Mouse (Mus musculus) intestine, embryonic 15.5 days (tissue): ENCODE data around the gene Rnf19b. TPM values are rescaled to one million over a fixed set of nuclear protein-coding genes. Genes with fewer than 3 reads are reported as not detected.

Experiments
- ATAC-seq: fragments of 200-750 bp; cut with Nextera tagmentation; 2 replicates; pipeline ENCODE4 v1.8.0; 2017; ENCODE audit warnings: moderate TSS enrichment, moderate library complexity
- H3K27ac ChIP-seq: fragments of 300-500 bp; sonication (generic); 2 replicates; pipeline ENCODE4 v1.5.1; 2015; ENCODE audit warnings: mild to moderate bottlenecking, inconsistent platforms
- H3K27me3 ChIP-seq: fragments of 300-500 bp; sonication (generic); replicated peaks from 2 replicates; pipeline ENCODE4 v1.6.1; 2015; ENCODE audit warnings: inconsistent platforms
- H3K36me3 ChIP-seq: fragments of 300-500 bp; sonication (generic); 2 replicates; pipeline ENCODE4 v1.6.1; 2015; ENCODE audit warnings: inconsistent platforms
- H3K4me1 ChIP-seq: fragments of 300-500 bp; sonication (generic); replicated peaks from 2 replicates; pipeline ENCODE4 v1.6.1; 2015; ENCODE audit warnings: inconsistent platforms
- H3K4me2 ChIP-seq: fragments of 300-500 bp; sonication (generic); replicated peaks from 2 replicates; pipeline ENCODE4 v1.6.1; 2015; ENCODE audit warnings: mild to moderate bottlenecking, inconsistent platforms
- H3K4me3 ChIP-seq: fragments of 300-500 bp; sonication (generic); replicated peaks from 2 replicates; pipeline ENCODE4 v1.5.1; 2015; ENCODE audit warnings: inconsistent platforms
- H3K9ac ChIP-seq: fragments of 300-500 bp; sonication (generic); 2 replicates; pipeline ENCODE4 v1.6.1; 2015; ENCODE audit warnings: inconsistent platforms
- H3K9me3 ChIP-seq: fragments of 300-500 bp; sonication (generic); 2 replicates; pipeline ENCODE4 v1.6.1; 2016; ENCODE audit warnings: inconsistent platforms
- WGBS: fragments of 180-500 bp; shearing (Covaris S2); methylation state at CpG from one replicate; pipeline ENCODE4 v1.1.7; 2015; 5-methylcytosine and 5-hydroxymethylcytosine counted together
- polyA plus RNA-seq: library from polyadenylated mRNA; unstranded; fragments of >200 nt; fragmentation: Nextera tagmentation; extraction: Ambion mirVana; gene quantifications from 2 replicates; pipeline ENCODE4 v1.2.1, GENCODE M21; 2015

Gene Rnf19b
- polyA plus RNA-seq, 1 experiment from 2014 or later: 7.0 TPM

DNA sequence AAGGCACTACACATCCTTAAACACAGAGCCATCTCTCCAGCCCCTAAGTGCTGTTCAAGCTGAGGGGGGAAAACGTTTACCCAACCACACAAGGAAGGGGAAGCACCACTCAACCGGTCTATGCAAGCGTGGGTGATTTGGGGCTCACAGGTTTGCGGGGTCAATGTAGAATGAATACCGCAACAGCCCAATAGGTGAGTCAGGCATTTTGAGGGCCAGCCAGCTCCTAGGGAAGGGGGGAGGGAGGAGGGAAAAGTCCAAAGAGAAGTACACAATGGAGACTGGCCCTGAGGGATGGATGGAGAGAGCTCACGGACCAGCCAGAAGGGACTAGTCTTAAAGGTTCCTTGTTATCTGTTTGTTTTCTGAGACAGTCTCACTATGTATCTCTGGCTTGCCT lies 34.2 kb upstream of the Rnf19b start:
- no peaks in the 10 kb centered on the region for H3K9me3 ChIP-seq
- H3K36me3 ChIP-seq: no peaks in the 10 kb centered on the region
- WGBS: 80% methylated on average over 6 of the region's 6 CpGs
- H3K4me2 ChIP-seq: no peak overlapping the region
- no peak overlapping the region for H3K27ac ChIP-seq
- H3K4me3 ChIP-seq: no peak overlapping the region
- no peak for ATAC-seq
- no peaks in the 10 kb centered on the region for H3K27me3 ChIP-seq
- H3K4me1 ChIP-seq: peaks cover 11% of the 10 kb centered on the region; the same call in 1 of the 2 replicates
- no peak overlapping the region for H3K9ac ChIP-seq

DNA sequence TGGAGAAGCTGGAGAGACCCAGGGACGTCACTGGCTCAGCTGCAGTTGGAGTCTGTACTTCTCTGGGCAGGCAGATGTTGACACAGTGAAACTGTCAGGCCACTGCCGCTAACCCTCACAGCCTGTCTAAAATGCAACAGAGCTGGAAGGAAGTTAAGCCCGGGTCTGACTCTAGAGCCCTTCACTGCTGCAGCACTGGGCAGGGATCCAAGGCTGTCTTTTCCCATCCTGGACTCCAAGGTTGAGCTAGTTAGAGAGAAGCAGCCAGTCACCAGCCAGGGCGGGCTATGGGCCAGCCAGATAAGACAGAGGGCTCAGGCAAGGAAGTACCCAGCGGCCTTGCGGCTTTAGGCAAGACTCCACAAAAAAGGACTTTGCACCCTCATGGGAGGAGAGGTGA lies 33.3 kb upstream of the Rnf19b start:
- no peak overlapping the region for H3K9ac ChIP-seq
- WGBS: 34% methylated on average over 6 of the region's 6 CpGs
- peak; percentile 95 for ATAC-seq
- no peaks in the 10 kb centered on the region for H3K9me3 ChIP-seq
- H3K27ac ChIP-seq: peak overlapping the region; percentile 41
- H3K4me1 ChIP-seq: peaks cover 11% of the 10 kb centered on the region; the same call in 1 of the 2 replicates
- peak overlapping the region; percentile 5; the same call in 1 of the 2 replicates for H3K4me2 ChIP-seq
- H3K27me3 ChIP-seq: no peaks in the 10 kb centered on the region
- H3K36me3 ChIP-seq: no peaks in the 10 kb centered on the region
- no peak overlapping the region for H3K4me3 ChIP-seq

DNA sequence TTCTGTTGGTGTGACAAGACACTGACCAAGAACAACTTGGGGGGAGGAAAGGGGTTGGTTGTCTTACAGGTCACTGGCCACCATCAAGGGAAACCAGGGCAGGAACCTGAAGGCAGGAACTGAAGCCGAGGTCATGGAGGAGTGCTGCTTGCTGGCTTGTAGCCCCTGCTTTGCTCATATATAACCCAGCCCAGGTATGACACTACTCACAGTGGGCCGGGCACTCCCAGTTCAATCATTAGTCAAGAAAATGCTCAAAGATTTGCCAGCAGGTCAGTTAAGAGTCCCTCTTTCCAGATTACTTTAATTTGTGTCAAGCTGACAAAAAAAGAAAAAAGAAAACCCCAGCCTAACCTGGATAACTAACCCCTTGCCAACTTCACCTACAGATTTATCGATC lies 32.4 kb upstream of the Rnf19b start:
- no peaks in the 10 kb centered on the region for H3K27me3 ChIP-seq
- no peaks in the 10 kb centered on the region for H3K36me3 ChIP-seq
- no peak for ATAC-seq
- H3K9me3 ChIP-seq: no peaks in the 10 kb centered on the region
- H3K4me1 ChIP-seq: peaks cover 7% of the 10 kb centered on the region; the same call in 1 of the 2 replicates
- WGBS: 91% methylated on average over 3 of the region's 3 CpGs
- H3K27ac ChIP-seq: no peak overlapping the region
- H3K9ac ChIP-seq: no peak overlapping the region
- H3K4me3 ChIP-seq: no peak overlapping the region
- H3K4me2 ChIP-seq: no peak overlapping the region

DNA sequence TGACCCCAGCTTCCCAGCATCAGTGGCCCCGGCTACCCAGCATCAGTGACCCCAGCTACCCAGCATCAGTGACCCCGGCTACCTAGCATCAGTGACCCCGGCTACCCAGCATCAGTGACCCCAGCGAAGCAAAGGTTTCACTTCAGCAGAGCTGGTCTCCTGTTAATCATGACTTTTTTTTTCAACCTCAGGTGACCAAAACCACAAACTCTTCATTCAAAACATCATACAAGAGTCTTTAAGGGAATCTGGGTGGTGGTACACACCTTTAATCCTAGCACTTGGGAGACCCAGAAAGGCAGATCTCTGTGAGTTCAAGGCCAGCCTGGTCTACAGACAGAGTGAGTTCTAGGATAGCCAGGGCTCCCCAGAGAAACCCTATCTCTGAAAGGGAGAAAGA lies 27.3 kb upstream of the Rnf19b start:
- no peak overlapping the region for H3K9ac ChIP-seq
- peaks cover 20% of the 10 kb centered on the region for H3K4me1 ChIP-seq
- H3K4me3 ChIP-seq: no peak overlapping the region
- 91% methylated on average over 4 of the region's 4 CpGs for WGBS
- no peak for ATAC-seq
- no peak overlapping the region for H3K4me2 ChIP-seq
- no peaks in the 10 kb centered on the region for H3K36me3 ChIP-seq
- H3K27ac ChIP-seq: no peak overlapping the region
- no peaks in the 10 kb centered on the region for H3K27me3 ChIP-seq
- no peaks in the 10 kb centered on the region for H3K9me3 ChIP-seq

DNA sequence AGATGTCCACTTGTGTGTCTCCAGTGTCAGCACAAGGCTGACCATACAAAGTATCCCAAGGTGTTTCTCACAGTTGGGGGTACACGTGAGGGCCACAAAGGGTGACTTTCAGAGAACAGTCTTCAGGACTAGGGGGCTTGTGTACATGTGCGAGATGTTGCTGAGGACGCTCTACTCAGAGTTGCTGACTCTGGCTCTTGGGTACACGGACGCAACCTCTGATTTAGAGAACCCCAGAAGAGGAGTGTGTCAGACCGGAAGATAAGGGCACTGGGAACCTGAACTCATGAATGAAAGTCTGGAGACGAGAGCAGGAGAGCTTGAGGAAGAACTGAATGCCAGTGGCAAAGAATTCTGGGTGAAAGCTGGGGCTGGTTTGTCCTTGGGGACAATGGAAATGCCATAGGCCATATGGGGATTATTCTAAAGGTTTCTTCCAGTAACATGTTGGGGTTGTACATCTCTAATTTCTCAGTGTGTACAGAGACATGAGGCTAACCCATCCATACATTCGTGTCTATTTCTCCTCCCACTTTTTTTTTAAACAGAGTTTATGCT lies 26.6 kb upstream of the Rnf19b start:
- no peaks in the 10 kb centered on the region for H3K9me3 ChIP-seq
- ATAC-seq: no peak
- H3K36me3 ChIP-seq: no peaks in the 10 kb centered on the region
- peaks cover 24% of the 10 kb centered on the region for H3K4me1 ChIP-seq
- no peak overlapping the region for H3K27ac ChIP-seq
- no peak overlapping the region for H3K4me2 ChIP-seq
- H3K9ac ChIP-seq: no peak overlapping the region
- H3K4me3 ChIP-seq: no peak overlapping the region
- 83% methylated on average over 8 of the region's 8 CpGs for WGBS
- H3K27me3 ChIP-seq: no peaks in the 10 kb centered on the region

DNA sequence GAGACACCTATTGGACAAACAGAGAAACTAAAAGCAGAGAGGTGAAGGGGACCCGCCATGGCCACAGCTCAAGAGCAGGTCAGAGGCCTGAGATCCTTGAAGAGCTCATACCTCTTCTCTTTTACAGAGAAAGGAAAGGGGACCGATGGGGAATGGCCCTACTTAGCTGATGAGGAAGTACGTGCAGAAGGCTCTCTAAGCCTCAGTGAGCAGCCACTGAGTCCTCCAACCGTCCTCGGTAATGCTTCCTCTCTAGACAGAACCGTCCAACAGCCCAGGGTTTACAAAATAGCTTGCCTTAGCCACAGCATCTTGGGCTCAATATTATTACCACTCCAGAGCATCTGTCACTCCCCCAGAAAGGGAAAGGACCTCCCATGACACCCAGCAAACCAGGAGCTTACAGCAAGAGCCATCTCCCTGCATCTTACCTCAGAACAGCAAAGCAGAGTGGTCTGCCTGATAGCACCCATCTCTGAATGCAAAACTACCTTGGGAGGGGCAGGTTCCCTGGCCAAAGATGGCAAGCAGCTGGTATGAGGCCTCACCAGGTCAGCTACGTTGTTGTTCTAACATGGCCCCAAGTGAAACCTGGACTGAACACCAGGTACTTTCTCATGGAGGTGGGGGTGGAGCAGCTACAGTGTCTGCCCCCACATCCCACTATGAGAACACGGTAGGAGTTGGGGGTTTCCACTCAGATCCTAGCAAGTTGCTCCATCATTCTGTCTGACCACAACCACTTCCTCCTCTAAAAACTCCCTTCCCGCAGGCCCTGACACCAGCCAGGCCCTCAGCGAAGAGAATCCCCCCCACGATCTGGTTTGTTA lies 25.7 kb upstream of the Rnf19b start:
- Histone ChIP-seq H3K36me3 (no peaks in the 10 kb centered on the region), H3K9ac (no peak overlapping the region), H3K4me3 (no peak overlapping the region), H3K4me2 (0 out of 2 replicates have a peak overlapping the region, but pooled peaks have one; percentile 44), H3K9me3 (no peaks in the 10 kb centered on the region), H3K27me3 (no peaks in the 10 kb centered on the region), H3K4me1 (peaks cover 24% of the 10 kb centered on the region), H3K27ac (0 out of 2 replicates have a peak overlapping the region, but pooled peaks have one; percentile 11)
- ATAC-seq: no peak
- WGBS: 66% methylated on average over 11 of the region's 11 CpGs

DNA sequence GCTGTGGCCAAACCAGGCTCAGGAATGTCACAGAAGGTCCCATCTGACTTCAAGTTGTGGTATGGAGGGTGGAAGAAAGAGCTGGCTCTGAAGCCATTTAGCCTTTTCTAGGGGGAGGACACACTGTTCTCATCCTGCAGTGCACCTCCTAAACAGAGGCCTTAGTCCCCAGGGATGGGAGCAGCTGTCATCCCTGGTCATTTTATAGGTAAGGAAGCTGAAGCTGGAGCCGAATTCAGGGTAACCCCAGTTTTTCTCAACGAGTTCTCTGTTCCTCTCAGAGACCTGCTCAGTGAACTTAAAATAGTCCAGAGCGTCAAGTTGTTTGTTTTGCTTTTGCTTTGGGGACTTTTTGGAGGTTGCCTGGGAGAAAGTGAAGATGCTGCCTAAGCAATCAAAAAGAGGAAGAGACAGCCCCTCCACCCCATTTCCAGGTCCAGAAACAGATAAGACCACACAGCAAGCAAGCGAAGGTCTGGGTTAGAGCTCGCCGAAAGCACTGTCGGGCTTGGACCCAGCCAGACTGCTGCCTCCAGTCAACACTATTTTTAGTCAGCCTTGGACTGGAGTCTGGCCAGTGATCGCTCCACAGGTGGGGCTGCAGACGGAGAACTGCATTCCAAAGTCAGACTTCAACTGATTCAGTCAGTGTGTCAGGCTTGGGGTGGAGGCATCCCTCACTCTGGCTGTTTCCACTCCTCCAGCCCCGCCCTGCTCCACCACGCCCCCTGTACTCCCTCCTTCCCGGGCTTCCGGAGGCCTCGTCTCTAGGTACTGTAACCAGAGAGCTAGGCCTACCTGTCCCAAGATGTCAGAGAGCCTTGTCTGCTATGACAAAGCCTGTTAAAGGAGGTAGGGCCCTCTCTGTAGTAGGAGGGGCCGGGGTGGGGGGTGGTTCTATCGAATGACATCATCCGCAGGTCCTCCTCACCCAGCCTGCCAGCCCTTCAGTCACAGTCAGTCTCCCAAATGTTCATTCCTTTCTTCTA lies 24.8 kb upstream of the Rnf19b start:
- Histone ChIP-seq H3K27ac (peak overlapping the region; percentile 24), H3K27me3 (no peaks in the 10 kb centered on the region), H3K4me3 (no peak overlapping the region), H3K4me2 (peak overlapping the region; percentile 44), H3K9ac (no peak overlapping the region), H3K4me1 (peaks cover 24% of the 10 kb centered on the region), H3K36me3 (no peaks in the 10 kb centered on the region), H3K9me3 (no peaks in the 10 kb centered on the region)
- peak; percentile 93 for ATAC-seq
- 12% methylated on average over 17 of the region's 17 CpGs for WGBS

DNA sequence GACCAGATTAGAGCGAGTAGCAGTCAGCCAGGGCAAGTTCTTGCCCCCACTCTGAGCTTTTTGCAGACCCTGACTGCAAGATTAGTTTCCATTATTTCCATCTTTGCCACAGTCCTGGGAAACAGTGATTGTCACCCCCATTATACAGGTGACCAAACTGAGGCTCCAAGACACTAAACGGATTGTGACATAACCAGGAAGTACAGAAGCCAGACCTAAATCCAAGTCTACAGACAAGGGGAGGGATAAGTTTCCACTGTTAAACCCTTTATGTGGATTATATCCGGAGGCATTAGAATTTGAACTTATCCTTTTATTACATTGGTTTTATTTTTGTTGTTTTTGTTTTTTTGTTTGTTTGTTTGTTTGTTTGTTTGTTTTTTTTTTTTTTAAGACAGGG lies 23.8 kb upstream of the Rnf19b start:
- H3K27me3 ChIP-seq: no peaks in the 10 kb centered on the region
- ATAC-seq: no peak
- 87% methylated on average over 3 of the region's 3 CpGs for WGBS
- no peaks in the 10 kb centered on the region for H3K36me3 ChIP-seq
- H3K4me2 ChIP-seq: no peak overlapping the region
- no peak overlapping the region for H3K27ac ChIP-seq
- no peak overlapping the region for H3K4me3 ChIP-seq
- no peaks in the 10 kb centered on the region for H3K9me3 ChIP-seq
- H3K4me1 ChIP-seq: peaks cover 24% of the 10 kb centered on the region
- H3K9ac ChIP-seq: no peak overlapping the region

DNA sequence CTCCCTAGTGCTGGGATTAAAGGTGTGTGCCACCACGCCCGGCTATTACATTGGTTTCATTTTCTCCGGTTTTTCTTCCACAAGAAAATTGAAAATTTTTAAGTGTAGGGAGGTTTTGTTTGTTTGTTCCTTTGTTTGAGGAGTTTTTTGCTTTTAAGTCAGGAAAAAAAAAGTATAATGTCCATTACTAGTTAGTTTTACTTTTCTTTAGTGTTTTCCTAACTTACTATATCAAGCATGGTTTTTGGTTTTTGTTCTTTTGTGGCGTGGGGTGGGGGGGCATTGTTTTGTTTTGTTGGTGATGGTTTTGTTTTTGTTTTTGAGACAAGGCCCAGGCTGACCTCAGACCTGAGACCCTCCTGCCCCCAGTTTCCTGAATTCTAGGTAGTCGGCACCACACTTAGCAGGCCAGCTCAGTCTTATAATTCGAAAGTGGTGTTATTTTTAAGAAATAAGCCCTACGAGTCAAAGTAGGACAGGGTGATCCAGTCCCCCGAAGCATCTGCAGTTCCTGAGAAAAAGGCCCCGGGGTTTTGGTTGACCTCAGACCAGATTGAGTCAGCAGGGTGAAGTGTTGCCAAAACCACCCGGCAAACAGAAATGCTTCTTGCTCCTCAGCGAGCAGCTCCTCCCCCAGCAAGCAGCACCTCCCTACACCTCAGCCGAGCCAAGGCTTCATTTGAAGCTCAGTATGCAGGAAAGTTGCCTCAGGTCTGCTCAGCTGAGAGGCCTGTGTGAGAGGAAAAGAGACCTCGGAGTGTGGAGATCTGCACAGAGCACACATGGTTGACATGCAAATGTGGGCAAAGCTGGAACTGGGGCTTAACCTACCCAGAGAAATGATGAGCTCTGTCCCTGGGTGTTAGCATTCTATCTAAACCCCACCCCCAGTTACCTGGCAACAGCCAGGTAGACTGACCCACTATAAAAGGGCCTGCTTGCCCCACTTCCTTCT lies 23.1 kb upstream of the Rnf19b start:
- Histone ChIP-seq H3K4me1 (peaks cover 24% of the 10 kb centered on the region), H3K4me3 (no peak overlapping the region), H3K4me2 (0 out of 2 replicates have a peak overlapping the region, but pooled peaks have one; percentile 1), H3K27me3 (no peaks in the 10 kb centered on the region), H3K27ac (no peak overlapping the region), H3K9ac (no peak overlapping the region), H3K36me3 (no peaks in the 10 kb centered on the region), H3K9me3 (no peaks in the 10 kb centered on the region)
- peak; percentile 39 for ATAC-seq
- 47% methylated on average over 13 of the region's 13 CpGs for WGBS

DNA sequence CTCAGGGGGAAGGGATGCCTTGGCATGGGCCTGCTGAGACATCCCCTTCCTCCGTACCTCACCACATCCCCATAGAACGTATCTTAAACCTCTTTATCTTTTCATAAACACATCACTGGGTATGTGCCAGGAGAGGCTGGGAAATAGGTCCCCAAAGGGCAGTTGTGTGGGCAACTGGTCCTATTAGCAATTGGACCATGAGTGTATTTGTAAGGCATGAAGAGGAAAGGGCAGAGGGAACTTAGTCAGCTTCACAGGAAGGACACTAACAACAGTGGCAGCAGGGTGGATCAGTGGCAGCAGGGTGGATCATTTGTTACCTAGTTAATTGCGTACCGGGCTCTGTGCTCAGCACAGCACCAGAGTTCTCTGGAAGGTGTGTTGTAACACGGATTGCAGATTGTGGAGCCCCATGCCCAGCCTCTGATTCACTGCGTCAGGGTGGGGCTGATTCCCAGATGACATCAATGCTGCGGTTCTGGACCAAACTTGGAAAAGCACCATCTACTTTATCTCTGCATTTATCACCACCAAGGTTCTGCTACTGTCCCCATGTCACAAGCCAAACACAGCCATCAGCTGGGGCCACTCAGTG lies 22.1 kb upstream of the Rnf19b start:
- Histone ChIP-seq H3K9ac (no peak overlapping the region), H3K9me3 (no peaks in the 10 kb centered on the region), H3K27ac (no peak overlapping the region), H3K4me1 (peaks cover 24% of the 10 kb centered on the region), H3K27me3 (no peaks in the 10 kb centered on the region), H3K4me3 (no peak overlapping the region), H3K4me2 (no peak overlapping the region), H3K36me3 (no peaks in the 10 kb centered on the region)
- no peak for ATAC-seq
- 47% methylated on average over 7 of the region's 7 CpGs for WGBS
